Mouse (Mus musculus) heart, adult 11 months (tissue): ENCODE measurements around the gene Vmn2r68.

Source experiments
- DNase-seq: peaks from one replicate; pipeline ENCODE4 v3.0.0; 2022

Vmn2r68 gene

GRCm38 (mm10) chr7:85237683-85238082, at the start of gene Vmn2r68:
TSS of gene Vmn2r68 (minus strand) at chr7:85237783.
- DNase-seq: no peak
